Mouse (Mus musculus) cerebellum, postnatal 10 days (tissue): ENCODE measurements at regions not wholly inside any gene's neighbourhood (a gene's known extent, or its start where the extent isn't known, plus 50 kb on each side); places are given as distances from the start of the nearest gene placed in this dataset.

Source experiments
- DNase-seq, 2 experiments: peaks; one replicate each; pipeline ENCODE4 v3.0.0; 2021; ENCODE audit warnings: mixed read lengths in 2 of 2

DNA sequence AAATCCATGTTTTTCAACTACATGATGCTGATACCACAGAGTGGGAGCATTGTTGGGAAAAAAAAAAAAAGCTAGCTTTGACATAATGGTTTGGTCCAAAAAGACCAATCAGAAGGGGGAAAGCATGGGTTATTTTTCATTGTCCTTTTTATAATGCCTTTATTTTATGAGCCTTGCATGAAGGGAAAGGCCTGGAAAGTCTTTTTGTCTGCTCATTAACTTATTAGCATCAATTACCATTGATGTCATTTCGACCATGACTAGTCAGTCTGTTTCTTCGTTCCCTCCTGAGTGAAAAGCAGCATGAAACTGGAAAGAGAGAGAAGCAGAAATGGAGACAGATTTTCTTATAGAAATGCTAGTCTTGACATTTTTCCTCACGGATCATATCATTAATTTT, 532.2 kb upstream of the Gm28269 start:
- peak in 1 of 2 experiments; percentile 6 for DNase-seq

DNA sequence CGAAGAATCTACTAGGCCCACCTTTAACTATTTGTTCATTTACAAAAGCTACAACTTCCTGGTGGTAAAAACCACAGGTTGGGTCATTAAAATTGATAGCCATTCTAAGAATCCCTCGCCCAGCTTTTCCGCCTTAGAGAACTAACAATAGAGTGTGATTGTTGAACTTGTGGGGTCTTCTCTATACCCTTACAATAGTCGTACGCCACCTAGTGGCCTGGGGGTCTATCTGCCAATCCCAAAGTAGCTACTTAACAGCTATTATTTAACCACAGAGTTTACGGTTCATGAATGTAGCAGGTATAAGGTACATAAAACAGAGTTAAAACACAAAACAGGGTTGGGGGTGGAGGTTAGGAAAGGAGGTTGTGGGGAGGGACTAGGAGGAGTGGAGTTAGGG, 504.1 kb upstream of the Gm28269 start:
- DNase-seq, result no peak
